Comparison of ENCODE assay signal across 13 mouse cellular contexts in the genomic region with DNA sequence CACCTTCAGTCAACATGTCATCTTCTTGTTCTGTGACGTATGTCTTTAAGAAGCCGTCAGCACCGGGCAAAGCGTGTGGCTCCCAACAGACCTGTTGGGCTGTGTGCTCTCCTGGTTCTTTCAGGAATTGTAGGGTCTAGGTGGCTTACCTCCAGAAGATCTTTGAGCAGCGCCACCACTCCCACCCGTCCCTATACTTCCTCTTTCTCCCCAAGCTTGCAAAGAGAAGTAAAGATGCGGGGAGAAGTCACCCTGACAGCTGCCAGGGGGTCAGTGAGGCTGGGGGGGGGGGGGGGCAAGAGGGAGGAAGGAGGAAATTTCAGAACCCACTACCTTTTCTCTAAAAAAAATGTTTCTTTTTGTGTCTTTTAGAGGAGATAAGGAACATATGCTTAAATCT.
"Had no signal": no experiment of that assay in that cellular context is flagged by ENCODE, and none has a peak within 500 bp of the region (broad histone marks: within the 10 kb centered on the region; RNA-seq: fewer than 3 reads in every experiment).

No protein-coding gene starts in this region.

- DNase-seq: kidney, adult 2 months; kidney, postnatal 25 days; layer of hippocampus, adult 9-11 months; lung, adult 18-20 months; lung, postnatal 10 days; lung, postnatal 36 days; midbrain, embryonic 14.5 days; right cerebral cortex, adult 18-20 months; right cerebral cortex, postnatal 14 days; spleen, adult 18-20 months; thymus, adult 2 months; thymus, postnatal 14 days; thymus, postnatal 4 days had no signal
